Mouse (Mus musculus) forebrain, embryonic 14.5 days (tissue): ENCODE measurements around the gene Spag16. TPM values are rescaled to one million over a fixed set of nuclear protein-coding genes. Genes with fewer than 3 reads are reported as not detected.

ENCODE experiments used
- ATAC-seq: fragments of 200-750 bp; cut with Nextera tagmentation; 2 replicates; pipeline ENCODE4 v1.8.0; 2017; ENCODE audit warnings: mild to moderate bottlenecking, moderate library complexity
- DNase-seq: peaks from one replicate; pipeline ENCODE4 v3.0.0-alpha.2; 2015; ENCODE audit warnings: low spot score
- H3K27ac ChIP-seq: fragments of 300-500 bp; sonication (generic); 2 replicates; pipeline ENCODE4 v1.5.1; 2014; ENCODE audit warnings: low read depth, mild to moderate bottlenecking, control low read depth, low read length, moderate library complexity
- H3K27me3 ChIP-seq: fragments of 300-500 bp; sonication (generic); replicated peaks from 2 replicates; pipeline ENCODE4 v1.6.1; 2014; ENCODE audit warnings: low read length, control low read depth, mixed read lengths; ENCODE audit not compliant: control insufficient read depth, insufficient read depth
- H3K36me3 ChIP-seq: fragments of 300-500 bp; sonication (generic); 2 replicates; pipeline ENCODE4 v1.6.1; 2014; ENCODE audit warnings: low read length, control low read depth; ENCODE audit not compliant: control insufficient read depth, insufficient read depth
- H3K4me1 ChIP-seq: fragments of 300-500 bp; sonication (generic); 2 replicates; pipeline ENCODE4 v1.6.1; 2014; ENCODE audit warnings: antibody characterized with exemption, low read length, control low read depth; ENCODE audit not compliant: control insufficient read depth, insufficient read depth
- H3K4me2 ChIP-seq: fragments of 300-500 bp; sonication (generic); 2 replicates; pipeline ENCODE4 v1.6.1; 2014; ENCODE audit warnings: mild to moderate bottlenecking, control low read depth, low read length
- H3K4me3 ChIP-seq: fragments of 300-500 bp; sonication (generic); 2 replicates; pipeline ENCODE4 v1.5.1; 2014; ENCODE audit warnings: low read depth, low read length, control low read depth
- H3K9ac ChIP-seq: fragments of 300-500 bp; sonication (generic); 2 replicates; pipeline ENCODE4 v1.6.1; 2014; ENCODE audit warnings: mild to moderate bottlenecking, low read length, control low read depth, moderate library complexity
- H3K9me3 ChIP-seq: fragments of 300-500 bp; sonication (generic); replicated peaks from 2 replicates; pipeline ENCODE4 v1.6.1; 2016; ENCODE audit warnings: low read length, control low read depth, mixed read lengths; ENCODE audit not compliant: control insufficient read depth
- WGBS: fragments of 180-500 bp; shearing (Covaris S2); extraction: QIAGEN DNeasy Blood & Tissue Kit; methylation state at CpG from one replicate; pipeline ENCODE4 v1.1.7; 2014; 5-methylcytosine and 5-hydroxymethylcytosine counted together
- polyA plus RNA-seq: library from polyadenylated mRNA; unstranded; fragments of >200 nt; fragmentation: Nextera tagmentation; extraction: Ambion mirVana; gene quantifications from 2 replicates; pipeline ENCODE4 v1.2.1, GENCODE M21; 2014

Gene Spag16
- polyA plus RNA-seq, 1 experiment from 2014 or later = 1.7 TPM

- Histone ChIP-seq H3K9me3 (no peaks in the 10 kb centered on the region), H3K4me3 (no peak overlapping the region), H3K9ac (no peak overlapping the region), H3K4me2 (no peak overlapping the region), H3K36me3 (no peaks in the 10 kb centered on the region), H3K27ac (no peak overlapping the region), H3K4me1 (no peaks in the 10 kb centered on the region), H3K27me3 (no peaks in the 10 kb centered on the region)
- DNase-seq (peak; percentile 55), ATAC-seq (peak; percentile 68; the same call in 1 of the 2 replicates)
- 48% methylated on average over 3 of the region's 3 CpGs for WGBS
Measured at GRCm38 (mm10) chr1:70165343-70166158, 338.8 kb downstream of the Spag16 start.

GRCm38 (mm10) chr1:70180123-70180741, 353.5 kb downstream of the Spag16 start:
- Histone ChIP-seq H3K4me1 (no peaks in the 10 kb centered on the region), H3K4me3 (no peak overlapping the region), H3K9me3 (no peaks in the 10 kb centered on the region), H3K27me3 (no peaks in the 10 kb centered on the region), H3K36me3 (no peaks in the 10 kb centered on the region), H3K9ac (no peak overlapping the region), H3K27ac (no peak overlapping the region), H3K4me2 (no peak overlapping the region)
- DNase-seq (no peak), ATAC-seq (no peak)
- 82% methylated on average over 4 of the region's 4 CpGs for WGBS

- H3K27me3 ChIP-seq = no peaks in the 10 kb centered on the region
- no peaks in the 10 kb centered on the region for H3K9me3 ChIP-seq
- H3K4me3 ChIP-seq = no peak overlapping the region
- WGBS = 33% methylated on average over 9 of the region's 9 CpGs
- H3K27ac ChIP-seq = no peak overlapping the region
- ATAC-seq (peak; percentile 43), DNase-seq (peak; percentile 23)
- H3K4me1 ChIP-seq = peaks cover 3% of the 10 kb centered on the region; the same call in 1 of the 2 replicates
- H3K36me3 ChIP-seq = no peaks in the 10 kb centered on the region
- H3K4me2 ChIP-seq = no peak overlapping the region
- no peak overlapping the region for H3K9ac ChIP-seq
Measured at GRCm38 (mm10) chr1:70264815-70265214, 438.0 kb downstream of the Spag16 start.

GRCm38 (mm10) chr1:70265920-70266505, 439.2 kb downstream of the Spag16 start:
- peak; percentile 88 for ATAC-seq
- H3K4me1 ChIP-seq = peaks cover 3% of the 10 kb centered on the region; the same call in 1 of the 2 replicates
- whole genome bisulfite sequencing = 36% methylated on average over 5 of the region's 5 CpGs
- no peaks in the 10 kb centered on the region for H3K27me3 ChIP-seq
- no peak overlapping the region for H3K27ac ChIP-seq
- H3K4me2 ChIP-seq = no peak overlapping the region
- no peaks in the 10 kb centered on the region for H3K9me3 ChIP-seq
- DNase-seq = peak; percentile 73
- H3K36me3 ChIP-seq = no peaks in the 10 kb centered on the region
- no peak overlapping the region for H3K4me3 ChIP-seq
- no peak overlapping the region for H3K9ac ChIP-seq

- Histone ChIP-seq H3K9me3 (no peaks in the 10 kb centered on the region), H3K9ac (no peak overlapping the region), H3K27me3 (no peaks in the 10 kb centered on the region), H3K27ac (no peak overlapping the region), H3K36me3 (no peaks in the 10 kb centered on the region), H3K4me3 (no peak overlapping the region), H3K4me1 (no peaks in the 10 kb centered on the region; the same call in 1 of the 2 replicates), H3K4me2 (no peak overlapping the region)
- DNase-seq = peak; percentile 55
- WGBS = 22% methylated on average over 8 of the region's 8 CpGs
- ATAC-seq = no peak
Measured at GRCm38 (mm10) chr1:70270139-70270538, 443.4 kb downstream of the Spag16 start.

GRCm38 (mm10) chr1:70272753-70273152, 446.0 kb downstream of the Spag16 start:
- 81% methylated on average over 2 of the region's 2 CpGs for WGBS
- H3K4me2 ChIP-seq = no peak overlapping the region
- H3K9me3 ChIP-seq = no peaks in the 10 kb centered on the region
- no peaks in the 10 kb centered on the region for H3K27me3 ChIP-seq
- ATAC-seq (no peak), DNase-seq (no peak)
- H3K27ac ChIP-seq = no peak overlapping the region
- no peaks in the 10 kb centered on the region for H3K36me3 ChIP-seq
- H3K4me1 ChIP-seq = no peaks in the 10 kb centered on the region
- no peak overlapping the region for H3K9ac ChIP-seq
- H3K4me3 ChIP-seq = no peak overlapping the region

- Histone ChIP-seq H3K4me1 (no peaks in the 10 kb centered on the region), H3K9ac (no peak overlapping the region), H3K36me3 (no peaks in the 10 kb centered on the region), H3K27me3 (no peaks in the 10 kb centered on the region), H3K4me3 (no peak overlapping the region), H3K27ac (no peak overlapping the region), H3K9me3 (no peaks in the 10 kb centered on the region), H3K4me2 (no peak overlapping the region)
- ATAC-seq (no peak), DNase-seq (no peak)
- WGBS = 87% methylated on average over 2 of the region's 2 CpGs
Measured at GRCm38 (mm10) chr1:70279296-70279695, 452.5 kb downstream of the Spag16 start.

GRCm38 (mm10) chr1:70283388-70283787, 456.6 kb downstream of the Spag16 start:
- H3K9ac ChIP-seq = no peak overlapping the region
- ATAC-seq (no peak), DNase-seq (no peak)
- no peaks in the 10 kb centered on the region for H3K36me3 ChIP-seq
- H3K4me3 ChIP-seq = no peak overlapping the region
- WGBS = 91% methylated on average over 1 of the region's 1 CpGs
- H3K4me2 ChIP-seq = no peak overlapping the region
- H3K9me3 ChIP-seq = no peaks in the 10 kb centered on the region
- no peaks in the 10 kb centered on the region for H3K4me1 ChIP-seq
- no peaks in the 10 kb centered on the region for H3K27me3 ChIP-seq
- H3K27ac ChIP-seq = no peak overlapping the region

GRCm38 (mm10) chr1:70284140-70284539, 457.4 kb downstream of the Spag16 start:
- 55% methylated on average over 1 of the region's 1 CpGs for WGBS
- Histone ChIP-seq H3K4me1 (no peaks in the 10 kb centered on the region), H3K27ac (no peak overlapping the region), H3K27me3 (no peaks in the 10 kb centered on the region), H3K9ac (no peak overlapping the region), H3K9me3 (no peaks in the 10 kb centered on the region), H3K4me3 (no peak overlapping the region), H3K36me3 (no peaks in the 10 kb centered on the region), H3K4me2 (no peak overlapping the region)
- ATAC-seq (no peak), DNase-seq (no peak)
